Mouse (Mus musculus): ENCODE data around the gene Napsa. TPM values are rescaled to one million over a fixed set of nuclear protein-coding genes. Genes with fewer than 3 reads are reported as not detected.

Gene Napsa
- polyA plus RNA-seq, 1 experiment from 2014 or later: 2.1 TPM

- no peak overlapping the region for H3K4me3 ChIP-seq (ENCODE audit: low read depth, low read length)
- DNase-seq (ENCODE audit: low spot score) (no peak), ATAC-seq (replicated peaks; ENCODE audit: low FRiP score) (no peak)
- H3K4me1 ChIP-seq (replicated peaks; ENCODE audit: control insufficient read depth, insufficient read depth, low read length): no peaks in the 10 kb centered on the region
- H3K9me3 ChIP-seq (ENCODE audit: control insufficient read depth, low read length): no peaks in the 10 kb centered on the region
- WGBS: 12% methylated on average over 10 of the region's 10 CpGs
- no peak overlapping the region for H3K27ac ChIP-seq (ENCODE audit: low read depth, low read length)
- H3K9ac ChIP-seq (ENCODE audit: low read depth, low read length): no peak overlapping the region
- H3K27me3 ChIP-seq (replicated peaks; ENCODE audit: control insufficient read depth, insufficient read depth, low read length): peaks cover 35% of the 10 kb centered on the region
- H3K36me3 ChIP-seq (ENCODE audit: control insufficient read depth, insufficient read depth, low read length): no peaks in the 10 kb centered on the region
- H3K4me2 ChIP-seq: no peak overlapping the region
Observed at GRCm38 (mm10) chr7:44615309-44615708, 43.1 kb downstream of the Napsa start.

DNA sequence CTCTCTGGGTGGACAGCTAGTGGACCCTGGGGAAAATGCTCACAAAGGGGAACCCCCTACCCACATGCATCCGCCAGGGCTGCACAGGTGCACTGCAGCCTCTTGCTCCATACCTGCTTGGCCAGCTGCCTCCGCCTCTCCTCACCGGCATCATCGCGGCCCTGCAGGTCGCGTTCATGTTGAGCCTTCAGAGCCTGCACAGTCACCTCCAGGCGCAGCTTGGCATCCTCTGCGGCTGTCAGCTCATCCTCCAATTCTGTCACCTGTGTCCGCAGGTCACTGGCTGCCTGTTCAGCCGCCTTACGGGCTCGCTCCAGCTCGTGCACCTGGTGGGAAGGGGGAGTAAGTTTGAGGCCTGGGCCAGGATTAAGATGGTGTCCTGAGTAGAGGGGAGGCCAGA lies 43.8 kb downstream of the Napsa start:
- no peaks in the 10 kb centered on the region for H3K9me3 ChIP-seq (ENCODE audit: control insufficient read depth, low read length)
- WGBS: 67% methylated on average over 14 of the region's 14 CpGs
- ATAC-seq (replicated peaks; ENCODE audit: low FRiP score) (no peak), DNase-seq (ENCODE audit: low spot score) (no peak)
- no peak overlapping the region for H3K9ac ChIP-seq (ENCODE audit: low read depth, low read length)
- no peak overlapping the region for H3K4me2 ChIP-seq
- no peaks in the 10 kb centered on the region for H3K36me3 ChIP-seq (ENCODE audit: control insufficient read depth, insufficient read depth, low read length)
- no peak overlapping the region for H3K4me3 ChIP-seq (ENCODE audit: low read depth, low read length)
- no peak overlapping the region for H3K27ac ChIP-seq (ENCODE audit: low read depth, low read length)
- H3K4me1 ChIP-seq (replicated peaks; ENCODE audit: control insufficient read depth, insufficient read depth, low read length): no peaks in the 10 kb centered on the region
- H3K27me3 ChIP-seq (replicated peaks; ENCODE audit: control insufficient read depth, insufficient read depth, low read length): peaks cover 35% of the 10 kb centered on the region

DNA sequence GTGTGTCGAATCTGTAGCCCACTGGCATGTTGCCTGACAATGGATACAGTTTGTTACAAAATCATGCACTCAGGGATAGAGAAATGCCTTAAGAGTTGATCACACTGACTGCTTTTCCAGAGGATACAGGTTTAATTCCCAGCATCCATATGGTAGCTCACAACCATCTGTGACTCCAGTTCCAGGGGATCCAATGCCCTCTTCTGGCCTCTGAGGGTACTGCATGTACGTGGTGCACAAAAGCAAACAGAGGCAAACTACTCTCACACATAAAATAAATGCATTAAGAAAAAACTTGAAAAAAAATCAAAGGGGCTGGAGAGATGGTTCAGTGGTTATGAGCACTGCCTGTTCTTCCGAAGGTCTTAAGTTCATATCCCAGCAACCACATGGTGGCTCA lies 44.9 kb downstream of the Napsa start:
- Histone ChIP-seq H3K4me2 (no peak overlapping the region), H3K4me1 (replicated peaks; ENCODE audit: control insufficient read depth, insufficient read depth, low read length) (no peaks in the 10 kb centered on the region), H3K9ac (ENCODE audit: low read depth, low read length) (no peak overlapping the region), H3K9me3 (ENCODE audit: control insufficient read depth, low read length) (no peaks in the 10 kb centered on the region), H3K36me3 (ENCODE audit: control insufficient read depth, insufficient read depth, low read length) (no peaks in the 10 kb centered on the region), H3K27ac (ENCODE audit: low read depth, low read length) (no peak overlapping the region), H3K27me3 (replicated peaks; ENCODE audit: control insufficient read depth, insufficient read depth, low read length) (peaks cover 34% of the 10 kb centered on the region), H3K4me3 (ENCODE audit: low read depth, low read length) (no peak overlapping the region)
- DNase-seq (ENCODE audit: low spot score) (no peak), ATAC-seq (replicated peaks; ENCODE audit: low FRiP score) (no peak)
- 63% methylated on average over 3 of the region's 3 CpGs for WGBS

GRCm38 (mm10) chr7:44623714-44624542 lies 51.7 kb downstream of the Napsa start:
- Histone ChIP-seq H3K27ac (ENCODE audit: low read depth, low read length) (no peak overlapping the region), H3K27me3 (replicated peaks; ENCODE audit: control insufficient read depth, insufficient read depth, low read length) (0 out of 2 replicates have a peak, but pooled peaks cover 3% of the 10 kb centered on the region), H3K36me3 (ENCODE audit: control insufficient read depth, insufficient read depth, low read length) (no peaks in the 10 kb centered on the region), H3K4me1 (replicated peaks; ENCODE audit: control insufficient read depth, insufficient read depth, low read length) (no peaks in the 10 kb centered on the region), H3K4me3 (ENCODE audit: low read depth, low read length) (no peak overlapping the region), H3K4me2 (no peak overlapping the region), H3K9me3 (ENCODE audit: control insufficient read depth, low read length) (no peaks in the 10 kb centered on the region), H3K9ac (ENCODE audit: low read depth, low read length) (no peak overlapping the region)
- DNase-seq (ENCODE audit: low spot score): no peak
- WGBS: 41% methylated on average over 18 of the region's 18 CpGs
- ATAC-seq (replicated peaks; ENCODE audit: low FRiP score): no peak

- Histone ChIP-seq H3K4me2 (no peak overlapping the region), H3K4me3 (ENCODE audit: low read depth, low read length) (no peak overlapping the region), H3K36me3 (ENCODE audit: control insufficient read depth, insufficient read depth, low read length) (no peaks in the 10 kb centered on the region), H3K27me3 (replicated peaks; ENCODE audit: control insufficient read depth, insufficient read depth, low read length) (0 out of 2 replicates have a peak, but pooled peaks cover 3% of the 10 kb centered on the region), H3K9ac (ENCODE audit: low read depth, low read length) (no peak overlapping the region), H3K27ac (ENCODE audit: low read depth, low read length) (no peak overlapping the region), H3K4me1 (replicated peaks; ENCODE audit: control insufficient read depth, insufficient read depth, low read length) (no peaks in the 10 kb centered on the region), H3K9me3 (ENCODE audit: control insufficient read depth, low read length) (no peaks in the 10 kb centered on the region)
- ATAC-seq (replicated peaks; ENCODE audit: low FRiP score): no peak
- DNase-seq (ENCODE audit: low spot score): no peak
- 62% methylated on average over 3 of the region's 3 CpGs for WGBS
Observed at GRCm38 (mm10) chr7:44624543-44624826, 52.3 kb downstream of the Napsa start.

- Histone ChIP-seq H3K36me3 (ENCODE audit: control insufficient read depth, insufficient read depth, low read length) (no peaks in the 10 kb centered on the region), H3K27ac (ENCODE audit: low read depth, low read length) (no peak overlapping the region), H3K27me3 (replicated peaks; ENCODE audit: control insufficient read depth, insufficient read depth, low read length) (0 out of 2 replicates have a peak, but pooled peaks cover 3% of the 10 kb centered on the region), H3K4me2 (no peak overlapping the region), H3K9ac (ENCODE audit: low read depth, low read length) (no peak overlapping the region), H3K4me3 (ENCODE audit: low read depth, low read length) (no peak overlapping the region), H3K4me1 (replicated peaks; ENCODE audit: control insufficient read depth, insufficient read depth, low read length) (no peaks in the 10 kb centered on the region), H3K9me3 (ENCODE audit: control insufficient read depth, low read length) (no peaks in the 10 kb centered on the region)
- 56% methylated on average over 14 of the region's 14 CpGs for WGBS
- DNase-seq (ENCODE audit: low spot score) (no peak), ATAC-seq (replicated peaks; ENCODE audit: low FRiP score) (no peak)
Observed at GRCm38 (mm10) chr7:44624828-44625227, 52.6 kb downstream of the Napsa start.

DNA sequence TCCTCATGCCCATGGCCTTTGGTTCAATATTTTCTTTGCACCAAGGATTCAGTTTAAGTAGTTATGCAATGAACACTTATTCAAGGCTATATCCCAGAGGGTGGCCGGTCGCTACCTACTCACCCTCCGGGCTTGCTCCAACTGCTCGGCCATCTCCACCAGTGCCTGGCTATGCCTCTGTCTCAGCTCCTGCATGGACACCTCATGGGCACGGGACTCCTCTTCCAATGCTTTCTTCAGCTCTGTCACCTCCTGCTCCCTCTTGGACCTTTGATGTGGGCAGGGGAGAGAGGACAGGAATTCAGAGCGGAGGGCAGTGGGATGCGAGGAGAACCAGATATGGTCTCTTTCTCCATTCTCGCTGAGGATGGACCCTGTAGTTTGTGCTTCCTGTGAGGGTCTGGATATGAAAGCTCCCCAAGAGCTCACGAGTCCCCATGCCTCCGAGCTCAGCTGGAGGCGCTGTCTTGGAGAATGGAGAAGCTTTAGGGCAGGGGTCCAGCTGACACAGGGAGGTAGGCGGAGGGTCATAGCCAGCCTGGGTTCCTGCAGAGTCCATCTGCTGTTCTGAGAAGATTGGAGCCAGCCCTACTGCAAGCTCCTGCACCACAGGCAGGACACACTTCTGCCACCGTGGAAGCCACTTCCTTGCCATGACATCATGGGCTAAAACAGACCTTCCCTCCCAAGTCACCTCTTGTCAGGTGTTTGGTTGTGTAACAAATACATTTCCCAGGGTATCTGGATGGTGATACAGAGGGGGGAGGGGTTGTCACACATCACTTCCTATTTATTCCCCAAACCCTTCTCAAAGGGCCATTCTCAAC lies 53.3 kb downstream of the Napsa start:
- 81% methylated on average over 13 of the region's 13 CpGs for WGBS
- ATAC-seq (replicated peaks; ENCODE audit: low FRiP score): no peak

GRCm38 (mm10) chr7:44626068-44626385 lies 53.8 kb downstream of the Napsa start:
- Histone ChIP-seq H3K4me2 (no peak overlapping the region), H3K27ac (ENCODE audit: low read depth, low read length) (no peak overlapping the region), H3K36me3 (ENCODE audit: control insufficient read depth, insufficient read depth, low read length) (no peaks in the 10 kb centered on the region), H3K4me1 (replicated peaks; ENCODE audit: control insufficient read depth, insufficient read depth, low read length) (no peaks in the 10 kb centered on the region), H3K9ac (ENCODE audit: low read depth, low read length) (no peak overlapping the region), H3K9me3 (ENCODE audit: control insufficient read depth, low read length) (no peaks in the 10 kb centered on the region), H3K27me3 (replicated peaks; ENCODE audit: control insufficient read depth, insufficient read depth, low read length) (0 out of 2 replicates have a peak, but pooled peaks cover 3% of the 10 kb centered on the region), H3K4me3 (ENCODE audit: low read depth, low read length) (no peak overlapping the region)
- whole genome bisulfite sequencing: 38% methylated on average over 1 of the region's 1 CpGs
- no peak for DNase-seq (ENCODE audit: low spot score)
- ATAC-seq (replicated peaks; ENCODE audit: low FRiP score): no peak

More for the DNA sequence above, 53.3 kb downstream of the Napsa start:
- Histone ChIP-seq H3K27me3 (replicated peaks; ENCODE audit: control insufficient read depth, insufficient read depth, low read length) (0 out of 2 replicates have a peak, but pooled peaks cover 3% of the 10 kb centered on the region), H3K4me1 (replicated peaks; ENCODE audit: control insufficient read depth, insufficient read depth, low read length) (no peaks in the 10 kb centered on the region), H3K4me2 (no peak overlapping the region), H3K27ac (ENCODE audit: low read depth, low read length) (no peak overlapping the region), H3K36me3 (ENCODE audit: control insufficient read depth, insufficient read depth, low read length) (no peaks in the 10 kb centered on the region), H3K9ac (ENCODE audit: low read depth, low read length) (no peak overlapping the region), H3K4me3 (ENCODE audit: low read depth, low read length) (no peak overlapping the region), H3K9me3 (ENCODE audit: control insufficient read depth, low read length) (no peaks in the 10 kb centered on the region)
- DNase-seq (ENCODE audit: low spot score): no peak
